Mouse (Mus musculus): ENCODE data around the gene Bcl7c. TPM values are rescaled to one million over a fixed set of nuclear protein-coding genes. Genes with fewer than 3 reads are reported as not detected.
A peak's percentile ranks its signal among the peaks of the same experiment; 100 is the strongest.

The Bcl7c gene
- polyA plus RNA-seq, 1 experiment from 2014 or later, result 41.1 TPM

- Histone ChIP-seq H3K9ac (ENCODE audit: low read length) (no peak overlapping the region), H3K36me3 (ENCODE audit: control insufficient read depth, insufficient read depth, low read length) (0 out of 2 replicates have a peak, but pooled peaks cover 5% of the 10 kb centered on the region), H3K27me3 (ENCODE audit: control insufficient read depth, insufficient read depth, low read length) (no peaks in the 10 kb centered on the region), H3K4me3 (ENCODE audit: control insufficient read depth in 1 of 2, insufficient read depth in 1 of 2, low read depth in 1 of 2, low read length in 2 of 2) (no peak overlapping the region), H3K4me1 (ENCODE audit: control insufficient read depth in 2 of 2, insufficient read depth in 2 of 2, low read length in 2 of 2) (peaks cover 0 to 5% of the 10 kb centered on the region in 2 experiments; a peak in 2 of 4 replicates), H3K4me2 (ENCODE audit: low read length) (no peak overlapping the region), H3K9me3 (ENCODE audit: control insufficient read depth, low read length) (no peaks in the 10 kb centered on the region), H3K27ac (replicated peaks in 1 of 2; ENCODE audit: control insufficient read depth in 1 of 2, insufficient read depth in 1 of 2, low read depth in 2 of 2, low read length in 2 of 2) (no peak overlapping the region)
- WGBS, result 85% methylated on average over 13 of the region's 13 CpGs
- no peak for ATAC-seq (ENCODE audit: insufficient number of reproducible peaks, insufficient read depth, low FRiP score, low read depth)
Measured at GRCm38 (mm10) chr7:127666679-127667078, 42.1 kb downstream of the Bcl7c start.

GRCm38 (mm10) chr7:127666066-127666654, 42.6 kb downstream of the Bcl7c start:
- peaks cover 0 to 5% of the 10 kb centered on the region in 2 experiments; a peak in 2 of 4 replicates for H3K4me1 ChIP-seq (ENCODE audit: control insufficient read depth in 2 of 2, insufficient read depth in 2 of 2, low read length in 2 of 2)
- no peak overlapping the region for H3K4me2 ChIP-seq (ENCODE audit: low read length)
- H3K9ac ChIP-seq (ENCODE audit: low read length), result no peak overlapping the region
- no peak overlapping the region for H3K4me3 ChIP-seq (ENCODE audit: control insufficient read depth in 1 of 2, insufficient read depth in 1 of 2, low read depth in 1 of 2, low read length in 2 of 2)
- H3K36me3 ChIP-seq (ENCODE audit: control insufficient read depth, insufficient read depth, low read length), result 0 out of 2 replicates have a peak, but pooled peaks cover 5% of the 10 kb centered on the region
- H3K27ac ChIP-seq (replicated peaks in 1 of 2; ENCODE audit: control insufficient read depth in 1 of 2, insufficient read depth in 1 of 2, low read depth in 2 of 2, low read length in 2 of 2), result no peak overlapping the region
- H3K9me3 ChIP-seq (ENCODE audit: control insufficient read depth, low read length), result no peaks in the 10 kb centered on the region
- no peak for ATAC-seq (ENCODE audit: insufficient number of reproducible peaks, insufficient read depth, low FRiP score, low read depth)
- WGBS, result 88% methylated on average over 6 of the region's 6 CpGs
- H3K27me3 ChIP-seq (ENCODE audit: control insufficient read depth, insufficient read depth, low read length), result no peaks in the 10 kb centered on the region

GRCm38 (mm10) chr7:127662926-127663325, 45.8 kb downstream of the Bcl7c start:
- no peak for ATAC-seq (ENCODE audit: insufficient number of reproducible peaks, insufficient read depth, low FRiP score, low read depth)
- no peak overlapping the region for H3K9ac ChIP-seq (ENCODE audit: low read length)
- H3K27me3 ChIP-seq (ENCODE audit: control insufficient read depth, insufficient read depth, low read length), result no peaks in the 10 kb centered on the region
- H3K36me3 ChIP-seq (ENCODE audit: control insufficient read depth, insufficient read depth, low read length), result 0 out of 2 replicates have a peak, but pooled peaks cover 5% of the 10 kb centered on the region
- H3K9me3 ChIP-seq (ENCODE audit: control insufficient read depth, low read length), result no peaks in the 10 kb centered on the region
- no peak overlapping the region for H3K27ac ChIP-seq (replicated peaks in 1 of 2; ENCODE audit: control insufficient read depth in 1 of 2, insufficient read depth in 1 of 2, low read depth in 2 of 2, low read length in 2 of 2)
- no peak overlapping the region for H3K4me2 ChIP-seq (ENCODE audit: low read length)
- H3K4me3 ChIP-seq (ENCODE audit: control insufficient read depth in 1 of 2, insufficient read depth in 1 of 2, low read depth in 1 of 2, low read length in 2 of 2), result no peak overlapping the region
- H3K4me1 ChIP-seq (ENCODE audit: control insufficient read depth in 2 of 2, insufficient read depth in 2 of 2, low read length in 2 of 2), result peaks cover 0 to 5% of the 10 kb centered on the region in 2 experiments; a peak in 2 of 4 replicates
- WGBS, result 73% methylated on average over 6 of the region's 6 CpGs

GRCm38 (mm10) chr7:127661833-127662232, 46.9 kb downstream of the Bcl7c start:
- Histone ChIP-seq H3K36me3 (ENCODE audit: control insufficient read depth, insufficient read depth, low read length) (0 out of 2 replicates have a peak, but pooled peaks cover 5% of the 10 kb centered on the region), H3K4me1 (ENCODE audit: control insufficient read depth in 2 of 2, insufficient read depth in 2 of 2, low read length in 2 of 2) (no peaks in the 10 kb centered on the region), H3K4me2 (ENCODE audit: low read length) (no peak overlapping the region), H3K9ac (ENCODE audit: low read length) (no peak overlapping the region), H3K27me3 (ENCODE audit: control insufficient read depth, insufficient read depth, low read length) (no peaks in the 10 kb centered on the region), H3K4me3 (ENCODE audit: control insufficient read depth in 1 of 2, insufficient read depth in 1 of 2, low read depth in 1 of 2, low read length in 2 of 2) (no peak overlapping the region), H3K27ac (replicated peaks in 1 of 2; ENCODE audit: control insufficient read depth in 1 of 2, insufficient read depth in 1 of 2, low read depth in 2 of 2, low read length in 2 of 2) (no peak overlapping the region), H3K9me3 (ENCODE audit: control insufficient read depth, low read length) (no peaks in the 10 kb centered on the region)
- WGBS, result 71% methylated on average over 6 of the region's 6 CpGs
- ATAC-seq (ENCODE audit: insufficient number of reproducible peaks, insufficient read depth, low FRiP score, low read depth), result no peak

GRCm38 (mm10) chr7:127660882-127661281, 47.9 kb downstream of the Bcl7c start:
- WGBS, result 85% methylated on average over 3 of the region's 3 CpGs
- Histone ChIP-seq H3K9ac (ENCODE audit: low read length) (no peak overlapping the region), H3K4me1 (ENCODE audit: control insufficient read depth in 2 of 2, insufficient read depth in 2 of 2, low read length in 2 of 2) (no peaks in the 10 kb centered on the region), H3K4me3 (ENCODE audit: control insufficient read depth in 1 of 2, insufficient read depth in 1 of 2, low read depth in 1 of 2, low read length in 2 of 2) (no peak overlapping the region), H3K36me3 (ENCODE audit: control insufficient read depth, insufficient read depth, low read length) (0 out of 2 replicates have a peak, but pooled peaks cover 3% of the 10 kb centered on the region), H3K27me3 (ENCODE audit: control insufficient read depth, insufficient read depth, low read length) (no peaks in the 10 kb centered on the region), H3K4me2 (ENCODE audit: low read length) (no peak overlapping the region), H3K27ac (replicated peaks in 1 of 2; ENCODE audit: control insufficient read depth in 1 of 2, insufficient read depth in 1 of 2, low read depth in 2 of 2, low read length in 2 of 2) (no peak overlapping the region), H3K9me3 (ENCODE audit: control insufficient read depth, low read length) (no peaks in the 10 kb centered on the region)
- no peak for ATAC-seq (ENCODE audit: insufficient number of reproducible peaks, insufficient read depth, low FRiP score, low read depth)

- Histone ChIP-seq H3K36me3 (ENCODE audit: control insufficient read depth, insufficient read depth, low read length) (no peaks in the 10 kb centered on the region), H3K27me3 (ENCODE audit: control insufficient read depth, insufficient read depth, low read length) (no peaks in the 10 kb centered on the region), H3K4me1 (ENCODE audit: control insufficient read depth in 2 of 2, insufficient read depth in 2 of 2, low read length in 2 of 2) (no peaks in the 10 kb centered on the region), H3K9ac (ENCODE audit: low read length) (no peak overlapping the region), H3K4me2 (ENCODE audit: low read length) (no peak overlapping the region), H3K4me3 (ENCODE audit: control insufficient read depth in 1 of 2, insufficient read depth in 1 of 2, low read depth in 1 of 2, low read length in 2 of 2) (no peak overlapping the region), H3K9me3 (ENCODE audit: control insufficient read depth, low read length) (no peaks in the 10 kb centered on the region), H3K27ac (replicated peaks in 1 of 2; ENCODE audit: control insufficient read depth in 1 of 2, insufficient read depth in 1 of 2, low read depth in 2 of 2, low read length in 2 of 2) (no peak overlapping the region)
- WGBS, result 30% methylated on average over 4 of the region's 4 CpGs
- ATAC-seq (ENCODE audit: insufficient number of reproducible peaks, insufficient read depth, low FRiP score, low read depth), result no peak
Measured at GRCm38 (mm10) chr7:127656946-127657345, 51.8 kb downstream of the Bcl7c start.

GRCm38 (mm10) chr7:127654318-127654717, 54.4 kb downstream of the Bcl7c start:
- no peaks in the 10 kb centered on the region; a peak in 1 of 4 replicates for H3K4me1 ChIP-seq (ENCODE audit: control insufficient read depth in 2 of 2, insufficient read depth in 2 of 2, low read length in 2 of 2)
- H3K4me3 ChIP-seq (ENCODE audit: control insufficient read depth in 1 of 2, insufficient read depth in 1 of 2, low read depth in 1 of 2, low read length in 2 of 2), result no peak overlapping the region
- no peaks in the 10 kb centered on the region for H3K9me3 ChIP-seq (ENCODE audit: control insufficient read depth, low read length)
- H3K36me3 ChIP-seq (ENCODE audit: control insufficient read depth, insufficient read depth, low read length), result no peaks in the 10 kb centered on the region
- H3K27me3 ChIP-seq (ENCODE audit: control insufficient read depth, insufficient read depth, low read length), result no peaks in the 10 kb centered on the region
- no peak overlapping the region for H3K4me2 ChIP-seq (ENCODE audit: low read length)
- ATAC-seq (ENCODE audit: insufficient number of reproducible peaks, insufficient read depth, low FRiP score, low read depth), result no peak
- H3K27ac ChIP-seq (replicated peaks in 1 of 2; ENCODE audit: control insufficient read depth in 1 of 2, insufficient read depth in 1 of 2, low read depth in 2 of 2, low read length in 2 of 2), result no peak overlapping the region
- 77% methylated on average over 10 of the region's 10 CpGs for WGBS
- no peak overlapping the region for H3K9ac ChIP-seq (ENCODE audit: low read length)

- Histone ChIP-seq H3K9ac (ENCODE audit: low read length) (peak overlapping the region; percentile 51), H3K4me3 (ENCODE audit: control insufficient read depth in 1 of 2, insufficient read depth in 1 of 2, low read depth in 1 of 2, low read length in 2 of 2) (peak overlapping the region; percentile 15 to 27), H3K36me3 (ENCODE audit: control insufficient read depth, insufficient read depth, low read length) (no peaks in the 10 kb centered on the region), H3K4me1 (ENCODE audit: control insufficient read depth in 2 of 2, insufficient read depth in 2 of 2, low read length in 2 of 2) (no peaks in the 10 kb centered on the region; a peak in 1 of 4 replicates), H3K9me3 (ENCODE audit: control insufficient read depth, low read length) (no peaks in the 10 kb centered on the region), H3K27ac (replicated peaks in 1 of 2; ENCODE audit: control insufficient read depth in 1 of 2, insufficient read depth in 1 of 2, low read depth in 2 of 2, low read length in 2 of 2) (no peak overlapping the region), H3K27me3 (ENCODE audit: control insufficient read depth, insufficient read depth, low read length) (no peaks in the 10 kb centered on the region), H3K4me2 (ENCODE audit: low read length) (peak overlapping the region; percentile 65)
- WGBS, result 11% methylated on average over 18 of the region's 18 CpGs
- no peak for ATAC-seq (ENCODE audit: insufficient number of reproducible peaks, insufficient read depth, low FRiP score, low read depth)
Measured at GRCm38 (mm10) chr7:127652050-127652449, 56.7 kb downstream of the Bcl7c start.

All from heart, embryonic 14.5 days (tissue).